Mouse (Mus musculus) kidney, postnatal 25 days (tissue): ENCODE results near the gene Ap1s1.

Source experiments
- DNase-seq, 2 experiments: peaks; one replicate each; pipeline ENCODE4 v3.0.0; 2021; ENCODE audit warnings: mixed read lengths in 2 of 2

Ap1s1 gene

GRCm38 (mm10) chr5:137062601-137063000 is 16.7 kb upstream of the Ap1s1 start:
- DNase-seq = no peak

- DNase-seq = peak; percentile 77 to 79
Measured at GRCm38 (mm10) chr5:137061809-137062481, 16.0 kb upstream of the Ap1s1 start.

- no peak for DNase-seq
Measured at GRCm38 (mm10) chr5:137054873-137055272, 8.9 kb upstream of the Ap1s1 start.

DNA sequence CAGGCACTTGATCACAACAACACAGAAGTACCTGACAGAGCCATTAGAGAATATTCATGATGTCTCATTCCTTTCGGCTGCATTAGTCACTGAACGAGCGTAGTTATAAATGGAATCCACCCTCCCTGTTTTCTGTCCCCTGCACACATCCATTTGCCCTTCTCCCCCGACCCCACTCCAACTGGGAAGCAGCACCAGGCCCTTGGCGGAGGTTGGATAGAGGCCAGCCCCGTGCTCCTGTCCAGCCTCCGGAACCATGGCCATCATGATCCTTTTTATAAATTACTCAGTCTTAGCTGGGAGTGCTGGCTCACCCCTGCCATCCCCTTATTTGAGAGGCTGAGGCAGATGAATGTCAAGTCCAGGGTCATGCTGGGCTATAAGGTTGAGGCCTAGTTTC is 8.4 kb upstream of the Ap1s1 start:
- DNase-seq = no peak

DNA sequence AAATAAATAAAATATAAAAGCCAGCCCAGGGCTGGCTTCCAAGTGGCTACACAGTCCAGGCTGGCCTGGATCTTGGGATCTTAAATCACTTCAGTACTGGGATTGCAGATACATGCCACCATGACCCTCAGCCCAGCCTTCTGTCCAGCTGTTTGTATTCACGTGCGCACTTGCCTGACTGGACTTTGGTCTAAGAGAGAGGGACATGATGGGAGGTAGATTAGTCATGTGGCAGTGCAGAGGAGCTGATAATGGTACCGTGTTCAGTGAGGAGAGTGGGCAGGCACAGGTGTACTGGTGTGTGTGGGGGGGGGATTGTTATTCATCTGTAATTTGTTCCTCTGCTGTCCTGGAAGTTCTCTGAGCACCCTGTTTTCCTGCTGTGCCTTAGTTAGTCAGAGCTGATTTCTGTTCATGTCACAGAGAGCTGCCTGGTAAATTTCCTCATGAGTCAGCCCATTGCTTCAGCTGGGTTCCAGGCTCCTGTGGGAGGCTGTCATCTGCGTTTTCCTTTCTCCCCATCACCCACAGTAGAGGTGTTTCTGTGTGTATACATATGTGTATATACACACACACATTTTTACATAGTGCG is 6.1 kb upstream of the Ap1s1 start:
- DNase-seq = peak; percentile 20 to 49

DNA sequence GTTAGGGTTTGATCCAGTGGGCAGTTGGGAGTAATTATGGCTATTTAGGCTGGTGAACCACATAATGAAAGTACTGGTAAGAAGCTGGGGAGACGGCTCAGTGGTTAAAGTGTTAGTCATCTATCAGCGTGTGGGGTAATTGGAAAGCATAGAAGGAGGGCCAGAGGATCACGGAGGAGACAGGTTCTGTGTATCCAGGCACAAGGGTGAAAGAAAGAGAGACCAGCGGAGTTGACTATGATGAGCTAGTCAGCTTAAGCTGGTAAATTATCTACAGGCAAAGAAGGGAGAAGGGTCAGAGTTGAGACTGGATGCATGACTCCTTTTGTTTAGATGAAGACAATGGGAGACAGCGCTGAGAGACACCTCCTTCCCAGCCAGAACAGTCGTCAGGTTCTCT is 5.2 kb upstream of the Ap1s1 start:
- no peak for DNase-seq

- DNase-seq = no peak
Measured at GRCm38 (mm10) chr5:137046991-137047390, 1.1 kb upstream of the Ap1s1 start.

- no peak for DNase-seq
Measured at GRCm38 (mm10) chr5:137046324-137046718, 386 bp upstream of the Ap1s1 start.

- no peak for DNase-seq
Measured at GRCm38 (mm10) chr5:137043997-137044396, 1.9 kb downstream of the Ap1s1 start.

- no peak for DNase-seq
Measured at GRCm38 (mm10) chr5:137041442-137041841, 4.5 kb downstream of the Ap1s1 start.

GRCm38 (mm10) chr5:137039453-137039852 is 6.5 kb downstream of the Ap1s1 start:
- DNase-seq = no peak

DNA sequence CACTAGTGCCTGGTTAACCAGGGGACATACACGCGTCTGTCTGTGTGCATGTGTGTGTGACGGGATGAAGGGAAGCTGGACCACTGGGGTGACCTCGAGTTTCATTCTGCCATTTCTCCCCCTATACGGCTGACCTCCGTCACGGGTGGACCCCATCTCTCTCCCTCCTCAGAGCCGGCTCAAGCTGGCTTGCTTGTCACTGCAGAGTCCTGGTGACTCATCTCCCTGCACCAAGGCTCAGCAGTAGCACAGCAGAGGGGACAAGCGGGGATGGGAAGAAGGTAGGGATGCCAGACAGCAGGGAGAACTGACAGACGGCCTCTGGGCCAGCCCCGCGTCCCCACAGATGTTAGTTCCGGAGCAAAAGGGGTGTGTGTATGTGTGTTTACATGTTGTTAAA is 9.7 kb downstream of the Ap1s1 start:
- peak in 1 of 2 experiments; percentile 32 for DNase-seq

DNA sequence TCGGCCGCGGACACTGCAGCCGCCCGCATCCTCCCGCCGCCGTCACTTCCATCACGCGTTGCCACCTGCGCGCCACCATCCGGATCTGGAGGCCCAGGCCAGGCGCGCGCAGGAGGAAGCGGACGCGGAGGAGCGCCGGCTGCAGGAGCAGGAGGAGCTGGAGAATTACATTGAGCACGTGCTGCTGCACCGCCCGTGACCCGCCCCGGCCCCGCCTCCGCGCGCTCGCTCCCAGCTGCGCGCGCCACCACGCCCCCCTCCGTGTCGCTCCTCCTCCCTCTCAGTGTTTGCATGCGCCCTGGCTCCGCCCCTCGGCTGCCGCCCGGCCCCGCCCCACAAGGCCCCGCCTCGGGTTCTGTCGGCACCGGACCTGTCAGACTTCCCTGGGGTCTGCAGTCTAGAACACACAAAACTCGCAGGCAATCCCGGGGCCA is 13.3 kb downstream of the Ap1s1 start:
- DNase-seq = peak; percentile 93 to 95

GRCm38 (mm10) chr5:137032033-137032421 is 13.9 kb downstream of the Ap1s1 start:
- peak in 1 of 2 experiments; percentile 40 for DNase-seq

DNA sequence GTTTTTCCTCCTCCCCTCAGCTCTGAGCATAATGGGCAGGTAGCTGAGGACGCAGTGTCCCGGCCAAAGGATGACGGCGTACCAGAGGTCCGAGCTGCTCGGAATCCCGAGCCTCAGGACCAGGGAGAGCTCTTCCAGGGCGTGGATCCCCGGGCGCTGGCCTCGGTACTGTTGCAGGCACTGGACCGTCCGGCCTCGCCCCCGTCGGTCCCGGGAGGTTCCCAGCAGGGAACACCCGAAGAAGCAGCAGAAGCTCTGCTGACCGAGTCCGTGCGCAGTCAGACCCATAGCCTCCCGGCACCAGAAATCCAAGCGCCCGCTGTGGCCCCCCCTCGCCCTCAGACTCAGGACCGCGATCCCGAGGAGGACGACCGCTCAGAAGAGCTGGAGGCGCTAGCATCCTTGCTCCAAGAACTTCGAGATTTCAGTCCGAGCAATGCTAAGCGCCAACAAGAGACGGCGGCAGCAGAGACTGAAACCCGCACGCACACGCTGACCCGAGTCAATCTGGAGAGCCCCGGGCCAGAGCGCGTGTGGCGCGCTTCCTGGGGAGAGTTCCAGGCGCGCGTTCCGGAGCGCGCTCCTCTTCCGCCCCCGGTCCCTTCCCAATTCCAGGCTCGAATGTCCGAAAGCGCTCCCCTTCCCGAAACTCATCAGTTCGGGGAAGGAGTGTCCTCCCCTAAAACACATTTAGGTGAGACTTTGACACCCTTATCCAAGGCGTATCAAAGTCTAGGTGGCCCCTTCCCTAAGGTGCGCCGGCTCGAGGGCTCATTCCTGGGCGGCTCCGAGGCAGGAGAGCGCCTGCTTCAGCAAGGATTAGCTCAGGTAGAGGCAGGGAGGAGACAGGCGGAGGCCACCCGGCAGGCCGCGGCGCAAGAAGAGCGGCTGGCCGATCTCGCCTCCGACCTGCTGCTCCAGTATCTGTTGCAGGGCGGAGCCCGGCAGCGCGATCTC is 14.6 kb downstream of the Ap1s1 start:
- peak; percentile 27 to 61 for DNase-seq

GRCm38 (mm10) chr5:137030416-137030810 is 15.5 kb downstream of the Ap1s1 start:
- no peak for DNase-seq

DNA sequence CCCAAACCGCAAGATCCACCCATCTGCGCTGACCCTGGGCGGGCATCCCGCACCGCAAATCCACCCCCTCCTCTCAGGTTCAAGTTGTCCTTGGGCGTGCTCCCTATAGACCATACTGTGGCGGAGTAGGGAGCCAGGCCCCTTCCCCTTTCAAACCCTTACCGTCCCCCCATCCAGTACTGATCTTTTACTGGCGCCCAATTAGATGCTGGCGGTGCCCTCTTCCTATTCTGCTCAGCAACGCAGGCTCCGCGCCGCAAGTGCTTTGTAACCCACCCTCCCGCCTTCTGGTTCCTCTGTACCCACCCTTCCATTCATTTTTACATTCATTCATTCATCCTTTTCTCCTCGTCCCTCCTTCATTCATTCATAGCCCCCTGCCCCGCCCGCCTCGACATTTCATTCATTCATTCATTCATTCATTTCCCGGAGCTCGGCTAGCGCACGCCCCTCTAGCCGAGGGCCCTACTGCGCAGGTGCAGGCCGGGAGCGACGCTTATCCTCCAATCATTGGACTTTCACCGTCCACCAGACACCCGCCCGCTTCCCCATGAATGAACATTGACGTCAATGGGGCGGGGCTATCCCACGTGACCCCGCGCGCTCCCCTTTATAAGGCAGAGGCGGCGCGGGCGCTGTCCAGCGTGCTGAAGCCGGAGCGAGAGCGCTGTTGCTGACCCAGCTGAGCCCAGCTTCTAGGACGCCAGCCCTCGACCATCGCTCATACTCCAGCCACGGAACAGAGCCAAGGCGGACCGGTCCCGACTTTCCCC is 16.1 kb downstream of the Ap1s1 start:
- peak; percentile 96 to 98 for DNase-seq

GRCm38 (mm10) chr5:137029273-137029585 is 16.7 kb downstream of the Ap1s1 start:
- no peak for DNase-seq

- no peak for DNase-seq
Measured at GRCm38 (mm10) chr5:137028561-137029272, 17.2 kb downstream of the Ap1s1 start.

GRCm38 (mm10) chr5:137026092-137026491 is 19.8 kb downstream of the Ap1s1 start, which contains the start of gene Vgf:
Vgf (plus strand) TSS chr5:137026392.
- DNase-seq = no peak

DNA sequence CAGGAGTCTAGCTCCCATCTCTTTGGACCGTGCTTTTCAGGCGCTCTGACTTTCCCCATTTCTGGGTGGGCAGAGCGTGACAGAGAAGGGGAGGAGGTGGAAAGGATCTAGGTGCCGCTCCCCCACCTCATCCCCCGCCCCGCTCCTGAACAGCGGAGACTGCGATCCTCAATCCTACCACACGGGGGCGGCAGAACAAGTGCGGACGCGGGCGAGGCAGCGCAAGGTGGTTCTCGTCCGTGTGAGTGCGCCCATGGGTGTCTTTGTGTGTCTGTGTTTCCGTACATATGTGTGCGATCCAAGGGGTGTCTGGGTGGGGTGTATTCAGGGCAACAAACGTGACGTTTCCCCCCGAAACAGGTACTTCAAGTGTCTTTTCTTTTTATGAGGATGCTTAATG is 20.8 kb downstream of the Ap1s1 start:
- peak; percentile 76 to 86 for DNase-seq

- DNase-seq = no peak
Measured at GRCm38 (mm10) chr5:137024318-137024717, 21.6 kb downstream of the Ap1s1 start.
